Mouse (Mus musculus) neural tube, embryonic 12.5 days (tissue): ENCODE data around the gene Taf15. TPM values are rescaled to one million over a fixed set of nuclear protein-coding genes. Genes with fewer than 3 reads are reported as not detected.
"Not testable (repeated sequence)": the region's sequence is repeated elsewhere in the genome, so short reads cannot be mapped to it uniquely, and the experiment has no call there.

Experiments used
- ATAC-seq: fragments of 200-750 bp; cut with Nextera tagmentation; 2 replicates; pipeline ENCODE4 v1.8.0; 2017; ENCODE audit warnings: low read depth, mild to moderate bottlenecking, moderate TSS enrichment, moderate library complexity; ENCODE audit not compliant: low FRiP score
- H3K27ac ChIP-seq: fragments of 300-500 bp; sonication (generic); 2 replicates; pipeline ENCODE4 v1.5.1; 2016
- H3K27me3 ChIP-seq: fragments of 300-500 bp; sonication (generic); replicated peaks from 2 replicates; pipeline ENCODE4 v1.6.1; 2016; ENCODE audit warnings: mild to moderate bottlenecking
- H3K36me3 ChIP-seq: fragments of 300-500 bp; sonication (generic); 2 replicates; pipeline ENCODE4 v1.6.1; 2016; ENCODE audit warnings: mild to moderate bottlenecking
- H3K4me1 ChIP-seq: fragments of 300-500 bp; sonication (generic); 2 replicates; pipeline ENCODE4 v1.6.1; 2016
- H3K4me2 ChIP-seq: fragments of 300-500 bp; sonication (generic); replicated peaks from 2 replicates; pipeline ENCODE4 v1.6.1; 2016; ENCODE audit warnings: mild to moderate bottlenecking
- H3K4me3 ChIP-seq: fragments of 300-500 bp; sonication (generic); 2 replicates; pipeline ENCODE4 v1.5.1; 2016
- H3K9ac ChIP-seq: fragments of 300-500 bp; sonication (generic); 2 replicates; pipeline ENCODE4 v1.6.1; 2016; ENCODE audit warnings: mild to moderate bottlenecking
- H3K9me3 ChIP-seq: fragments of 300-500 bp; sonication (generic); 2 replicates; pipeline ENCODE4 v1.6.1; 2016; ENCODE audit warnings: mild to moderate bottlenecking
- WGBS: fragments of 180-500 bp; shearing (Covaris S2); methylation state at CpG from one replicate; pipeline ENCODE4 v1.1.7; 2016; 5-methylcytosine and 5-hydroxymethylcytosine counted together
- polyA plus RNA-seq: library from polyadenylated mRNA; unstranded; fragments of >200 nt; fragmentation: Nextera tagmentation; extraction: Ambion mirVana; gene quantifications from 2 replicates; pipeline ENCODE4 v1.2.1, GENCODE M21; 2016

The Taf15 gene
- polyA plus RNA-seq, 1 experiment from 2014 or later = 9.9 TPM

GRCm38 (mm10) chr11:83551037-83551436, 78.2 kb downstream of the Taf15 start:
- H3K4me1 ChIP-seq, H3K36me3 ChIP-seq, H3K4me3 ChIP-seq, H3K9ac ChIP-seq, H3K9me3 ChIP-seq, H3K4me2 ChIP-seq, H3K27ac ChIP-seq, H3K27me3 ChIP-seq, ATAC-seq: not testable (repeated sequence)
- 92% methylated on average over 7 of the region's 7 CpGs for WGBS

GRCm38 (mm10) chr11:83551668-83552067, 78.8 kb downstream of the Taf15 start:
- H3K4me1 ChIP-seq = no peaks in the 10 kb centered on the region
- no peaks in the 10 kb centered on the region for H3K27me3 ChIP-seq
- H3K9me3 ChIP-seq = no peaks in the 10 kb centered on the region
- WGBS = 83% methylated on average over 5 of the region's 5 CpGs
- H3K4me2 ChIP-seq = no peak overlapping the region
- H3K4me3 ChIP-seq = no peak overlapping the region
- no peak for ATAC-seq
- no peaks in the 10 kb centered on the region for H3K36me3 ChIP-seq
- H3K9ac ChIP-seq = no peak overlapping the region
- H3K27ac ChIP-seq = no peak overlapping the region

Other genes with a start within 250 kb of the Taf15 start
- 0.72 and 0.77 TPM in 2 replicates for gene Slfn14, start 186.4 kb upstream of the Taf15 start, polyA plus RNA-seq
- gene Ap2b1, start 174.1 kb upstream of the Taf15 start, polyA plus RNA-seq = 108 and 118 TPM in 2 replicates
- gene Pex12, start 170.5 kb upstream of the Taf15 start, polyA plus RNA-seq = 16.3 and 16.7 TPM in 2 replicates
- 24.2 and 26.5 TPM in 2 replicates for gene Rasl10b, start 63.9 kb upstream of the Taf15 start, polyA plus RNA-seq
- 0.20 TPM in 1 of 2 replicates, not detected in the other for gene Gas2l2, start 43.6 kb upstream of the Taf15 start, polyA plus RNA-seq
- gene 1700020L24Rik, start 35.4 kb upstream of the Taf15 start, polyA plus RNA-seq = 0.38 and 0.76 TPM in 2 replicates
- gene Mmp28, start 10.0 kb upstream of the Taf15 start, polyA plus RNA-seq = 2.4 and 2.7 TPM in 2 replicates
- not detected in 2 replicates for gene Heatr9, start 49.1 kb downstream of the Taf15 start, polyA plus RNA-seq
- gene Ccl5, start 57.4 kb downstream of the Taf15 start, polyA plus RNA-seq = not detected in 2 replicates
- gene Ccl9, start 105.5 kb downstream of the Taf15 start, polyA plus RNA-seq = 1.1 and 2.1 TPM in 2 replicates
- 1.4 and 2.0 TPM in 2 replicates for gene Ccl6, start 120.0 kb downstream of the Taf15 start, polyA plus RNA-seq
- gene Rpl9-ps1, start 172.5 kb downstream of the Taf15 start, polyA plus RNA-seq = not detected in 2 replicates
- gene Ccl3, start 176.3 kb downstream of the Taf15 start, polyA plus RNA-seq = 1.5 and 1.7 TPM in 2 replicates
- 0.42 and 0.55 TPM in 2 replicates for gene Ccl4, start 189.5 kb downstream of the Taf15 start, polyA plus RNA-seq
- gene Wfdc17, start 230.9 kb downstream of the Taf15 start, polyA plus RNA-seq = 0.55 TPM in 1 of 2 replicates, not detected in the other
- not detected in 2 replicates for gene Wfdc18, start 235.9 kb downstream of the Taf15 start, polyA plus RNA-seq